Mouse (Mus musculus): Measurements from ENCODE around the gene Lpin3. TPM values are rescaled to one million over a fixed set of nuclear protein-coding genes. Genes with fewer than 3 reads are reported as not detected.

The Lpin3 gene
- 0.20 and 1.1 TPM in 2 replicates for polyA plus RNA-seq (2014; fragmentation: Nextera tagmentation; extraction: Ambion mirVana)

DNA sequence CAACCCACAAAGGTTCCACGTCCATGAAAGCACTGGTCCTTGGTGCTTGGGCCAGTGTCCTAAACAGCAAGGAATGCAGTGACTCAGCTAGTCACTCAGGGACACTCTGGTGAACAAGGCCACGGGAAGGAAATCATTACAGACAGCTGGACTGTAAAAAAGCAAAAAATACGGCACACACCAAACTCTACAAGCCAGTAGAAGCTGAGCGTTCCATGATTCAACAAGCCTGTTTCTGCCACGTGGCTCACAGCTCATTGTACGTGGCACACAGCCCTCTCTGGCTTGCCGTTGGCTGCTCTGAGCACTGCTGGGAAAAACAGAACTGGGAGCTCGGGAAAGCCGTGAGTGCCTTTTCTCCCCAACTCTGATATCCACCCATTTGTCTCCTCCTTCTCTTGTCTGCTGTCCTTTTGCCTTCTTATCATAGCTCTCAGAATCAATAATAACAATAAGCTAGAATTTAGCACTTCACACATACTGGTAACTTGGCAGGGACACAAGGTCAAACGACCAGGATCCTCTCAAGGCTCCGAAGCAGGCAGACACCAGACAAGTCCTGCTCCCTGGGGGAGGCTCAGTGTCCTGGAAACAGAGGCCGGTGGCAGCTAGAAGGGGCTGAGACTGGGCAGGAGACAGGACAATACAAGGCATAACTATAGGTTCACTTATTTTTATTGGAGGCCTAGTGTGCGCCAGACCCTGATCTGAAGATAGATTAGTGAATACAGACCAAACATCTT lies at the start of gene Lpin3:
TSS of gene Lpin3 (plus strand) at position 218 of the 743 bp plus-strand sequence.
- ATAC-seq (replicated peaks; ENCODE audit: low FRiP score) = no peak

GRCm38 (mm10) chr2:160840838-160841237 lies 39.6 kb upstream of the Lpin3 start:
- DNase-seq (ENCODE audit: low spot score) (no peak), ATAC-seq (replicated peaks; ENCODE audit: low FRiP score) (no peak)
- H3K9ac ChIP-seq (ENCODE audit: low read length) = no peak overlapping the region
- H3K9me3 ChIP-seq (ENCODE audit: control insufficient read depth, low read length) = no peaks in the 10 kb centered on the region
- no peak overlapping the region for H3K4me3 ChIP-seq (ENCODE audit: low read depth, low read length)
- no peaks in the 10 kb centered on the region for H3K36me3 ChIP-seq (ENCODE audit: control insufficient read depth, insufficient read depth, low read length)
- no peaks in the 10 kb centered on the region for H3K27me3 ChIP-seq (ENCODE audit: control insufficient read depth, insufficient read depth, low read length)
- no peak overlapping the region for H3K4me2 ChIP-seq (ENCODE audit: low read depth, low read length, severe bottlenecking)
- no peaks in the 10 kb centered on the region for H3K4me1 ChIP-seq (replicated peaks; ENCODE audit: control insufficient read depth, insufficient read depth, low read length)
- no peak overlapping the region for H3K27ac ChIP-seq (ENCODE audit: low read depth, low read length)

More for the DNA sequence above, at the start of gene Lpin3:
- DNase-seq (ENCODE audit: low spot score) = no peak
- WGBS = 79% methylated on average over 13 of the region's 13 CpGs
- H3K27ac ChIP-seq (ENCODE audit: low read depth, low read length) = no peak within 1 kb of the TSS
- no peaks in the 10 kb centered on the region for H3K27me3 ChIP-seq (ENCODE audit: control insufficient read depth, insufficient read depth, low read length)
- no peaks in the 10 kb centered on the region for H3K4me1 ChIP-seq (replicated peaks; ENCODE audit: control insufficient read depth, insufficient read depth, low read length)
- H3K9me3 ChIP-seq (ENCODE audit: control insufficient read depth, low read length) = peaks cover 2% of the 10 kb centered on the region; the same call in 1 of the 2 replicates
- H3K4me2 ChIP-seq (ENCODE audit: low read depth, low read length, severe bottlenecking) = no peak within 1 kb of the TSS
- no peaks in the 10 kb centered on the region for H3K36me3 ChIP-seq (ENCODE audit: control insufficient read depth, insufficient read depth, low read length)
- no peak within 1 kb of the TSS for H3K4me3 ChIP-seq (ENCODE audit: low read depth, low read length)
- H3K9ac ChIP-seq (ENCODE audit: low read length) = no peak within 1 kb of the TSS

GRCm38 (mm10) chr2:160847664-160848063 lies 32.8 kb upstream of the Lpin3 start:
- 83% methylated on average over 1 of the region's 1 CpGs for WGBS
- no peak for DNase-seq (ENCODE audit: low spot score)

DNA sequence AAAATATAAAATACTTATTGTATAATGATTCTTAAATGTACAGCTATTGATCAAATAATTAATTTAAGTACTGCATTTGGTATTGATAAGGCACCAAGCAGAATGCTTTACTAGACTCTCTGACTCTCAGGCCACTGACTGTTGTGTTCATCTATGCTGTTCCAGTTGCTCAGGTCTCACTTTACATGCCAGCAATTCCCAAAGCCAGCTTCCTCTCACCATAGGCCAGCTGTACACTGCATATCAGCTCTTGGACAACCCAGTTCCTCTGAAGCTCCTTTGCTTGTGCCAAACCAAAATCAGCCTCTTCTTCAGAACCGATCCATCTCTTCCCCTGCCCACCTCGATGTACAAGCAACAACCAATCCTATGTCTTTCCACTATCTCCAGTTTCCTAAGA lies 32.3 kb upstream of the Lpin3 start:
- Histone ChIP-seq H3K4me2 (ENCODE audit: low read depth, low read length, severe bottlenecking) (no peak overlapping the region), H3K9ac (ENCODE audit: low read length) (no peak overlapping the region), H3K4me3 (ENCODE audit: low read depth, low read length) (no peak overlapping the region), H3K36me3 (ENCODE audit: control insufficient read depth, insufficient read depth, low read length) (no peaks in the 10 kb centered on the region), H3K9me3 (ENCODE audit: control insufficient read depth, low read length) (no peaks in the 10 kb centered on the region), H3K4me1 (replicated peaks; ENCODE audit: control insufficient read depth, insufficient read depth, low read length) (no peaks in the 10 kb centered on the region), H3K27me3 (ENCODE audit: control insufficient read depth, insufficient read depth, low read length) (no peaks in the 10 kb centered on the region), H3K27ac (ENCODE audit: low read depth, low read length) (no peak overlapping the region)
- DNase-seq (ENCODE audit: low spot score) (no peak), ATAC-seq (replicated peaks; ENCODE audit: low FRiP score) (no peak)
- 80% methylated on average over 2 of the region's 2 CpGs for whole genome bisulfite sequencing

More at GRCm38 (mm10) chr2:160847664-160848063, 32.8 kb upstream of the Lpin3 start:
- H3K36me3 ChIP-seq (ENCODE audit: control insufficient read depth, insufficient read depth, low read length) = no peaks in the 10 kb centered on the region
- no peaks in the 10 kb centered on the region for H3K9me3 ChIP-seq (ENCODE audit: control insufficient read depth, low read length)
- no peak overlapping the region for H3K27ac ChIP-seq (ENCODE audit: low read depth, low read length)
- no peaks in the 10 kb centered on the region for H3K4me1 ChIP-seq (replicated peaks; ENCODE audit: control insufficient read depth, insufficient read depth, low read length)
- no peak for ATAC-seq (replicated peaks; ENCODE audit: low FRiP score)
- H3K9ac ChIP-seq (ENCODE audit: low read length) = no peak overlapping the region
- no peak overlapping the region for H3K4me2 ChIP-seq (ENCODE audit: low read depth, low read length, severe bottlenecking)
- H3K27me3 ChIP-seq (ENCODE audit: control insufficient read depth, insufficient read depth, low read length) = no peaks in the 10 kb centered on the region
- no peak overlapping the region for H3K4me3 ChIP-seq (ENCODE audit: low read depth, low read length)

GRCm38 (mm10) chr2:160849617-160850240 lies 30.7 kb upstream of the Lpin3 start:
- WGBS = 80% methylated on average over 3 of the region's 3 CpGs
- ATAC-seq (replicated peaks; ENCODE audit: low FRiP score) = no peak
- H3K9me3 ChIP-seq (ENCODE audit: control insufficient read depth, low read length) = no peaks in the 10 kb centered on the region

GRCm38 (mm10) chr2:160850360-160850759 lies 30.1 kb upstream of the Lpin3 start:
- ATAC-seq (replicated peaks; ENCODE audit: low FRiP score) (no peak), DNase-seq (ENCODE audit: low spot score) (no peak)
- Histone ChIP-seq H3K27me3 (ENCODE audit: control insufficient read depth, insufficient read depth, low read length) (no peaks in the 10 kb centered on the region), H3K4me1 (replicated peaks; ENCODE audit: control insufficient read depth, insufficient read depth, low read length) (no peaks in the 10 kb centered on the region), H3K27ac (ENCODE audit: low read depth, low read length) (no peak overlapping the region), H3K4me3 (ENCODE audit: low read depth, low read length) (no peak overlapping the region), H3K36me3 (ENCODE audit: control insufficient read depth, insufficient read depth, low read length) (no peaks in the 10 kb centered on the region), H3K9ac (ENCODE audit: low read length) (no peak overlapping the region), H3K4me2 (ENCODE audit: low read depth, low read length, severe bottlenecking) (no peak overlapping the region), H3K9me3 (ENCODE audit: control insufficient read depth, low read length) (no peaks in the 10 kb centered on the region)
- WGBS = 87% methylated on average over 3 of the region's 3 CpGs

More at GRCm38 (mm10) chr2:160849617-160850240, 30.7 kb upstream of the Lpin3 start:
- no peak for DNase-seq (ENCODE audit: low spot score)
- Histone ChIP-seq H3K4me2 (ENCODE audit: low read depth, low read length, severe bottlenecking) (no peak overlapping the region), H3K36me3 (ENCODE audit: control insufficient read depth, insufficient read depth, low read length) (no peaks in the 10 kb centered on the region), H3K9ac (ENCODE audit: low read length) (no peak overlapping the region), H3K4me3 (ENCODE audit: low read depth, low read length) (no peak overlapping the region), H3K4me1 (replicated peaks; ENCODE audit: control insufficient read depth, insufficient read depth, low read length) (no peaks in the 10 kb centered on the region), H3K27me3 (ENCODE audit: control insufficient read depth, insufficient read depth, low read length) (no peaks in the 10 kb centered on the region), H3K27ac (ENCODE audit: low read depth, low read length) (no peak overlapping the region)

- no peak overlapping the region for H3K27ac ChIP-seq (ENCODE audit: low read depth, low read length)
- H3K4me3 ChIP-seq (ENCODE audit: low read depth, low read length) = no peak overlapping the region
- no peaks in the 10 kb centered on the region for H3K36me3 ChIP-seq (ENCODE audit: control insufficient read depth, insufficient read depth, low read length)
- ATAC-seq (replicated peaks; ENCODE audit: low FRiP score) (no peak), DNase-seq (ENCODE audit: low spot score) (no peak)
- H3K4me2 ChIP-seq (ENCODE audit: low read depth, low read length, severe bottlenecking) = no peak overlapping the region
- H3K9me3 ChIP-seq (ENCODE audit: control insufficient read depth, low read length) = no peaks in the 10 kb centered on the region
- no peak overlapping the region for H3K9ac ChIP-seq (ENCODE audit: low read length)
- no peaks in the 10 kb centered on the region for H3K27me3 ChIP-seq (ENCODE audit: control insufficient read depth, insufficient read depth, low read length)
- no peaks in the 10 kb centered on the region for H3K4me1 ChIP-seq (replicated peaks; ENCODE audit: control insufficient read depth, insufficient read depth, low read length)
These were observed 25.8 kb upstream of the Lpin3 start for GRCm38 (mm10) chr2:160854687-160855086.

- H3K4me2 ChIP-seq (ENCODE audit: low read depth, low read length, severe bottlenecking) = no peak overlapping the region
- no peaks in the 10 kb centered on the region for H3K9me3 ChIP-seq (ENCODE audit: control insufficient read depth, low read length)
- H3K4me3 ChIP-seq (ENCODE audit: low read depth, low read length) = no peak overlapping the region
- 78% methylated on average over 5 of the region's 5 CpGs for WGBS
- H3K9ac ChIP-seq (ENCODE audit: low read length) = no peak overlapping the region
- H3K4me1 ChIP-seq (replicated peaks; ENCODE audit: control insufficient read depth, insufficient read depth, low read length) = no peaks in the 10 kb centered on the region
- no peaks in the 10 kb centered on the region for H3K27me3 ChIP-seq (ENCODE audit: control insufficient read depth, insufficient read depth, low read length)
- no peak for DNase-seq (ENCODE audit: low spot score)
- H3K27ac ChIP-seq (ENCODE audit: low read depth, low read length) = no peak overlapping the region
- ATAC-seq (replicated peaks; ENCODE audit: low FRiP score) = no peak
- no peaks in the 10 kb centered on the region for H3K36me3 ChIP-seq (ENCODE audit: control insufficient read depth, insufficient read depth, low read length)
These were observed 23.9 kb upstream of the Lpin3 start for GRCm38 (mm10) chr2:160856359-160857102.
